Mouse (Mus musculus): ENCODE measurements around the gene Olfr1240.

The Olfr1240 gene

GRCm38 (mm10) chr2:89442900-89443299 is at the start of gene Olfr1240:
Olfr1240 (minus strand) TSS chr2:89443000.
- CTCF ChIA-PET = no interaction called here

GRCm38 (mm10) chr2:89487026-89487425 is 44.2 kb upstream of the Olfr1240 start, which contains the start of gene Olfr1241:
Olfr1241 (minus strand) TSS chr2:89487126.
- CTCF ChIA-PET = no interaction called here

- CTCF ChIA-PET = no interaction called here
These were observed 22.5 kb downstream of the Olfr1240 start, which contains the start of gene Olfr1239 for GRCm38 (mm10) chr2:89420307-89420706. Olfr1239 (minus strand) TSS chr2:89420407.

- CTCF ChIA-PET = no interaction called here
These were observed 28.2 kb downstream of the Olfr1240 start for GRCm38 (mm10) chr2:89414557-89414956.

- CTCF ChIA-PET = no interaction called here
These were observed 33.2 kb downstream of the Olfr1240 start, which contains the start of gene Olfr1238 for GRCm38 (mm10) chr2:89409576-89409975. Olfr1238 (minus strand) TSS chr2:89409676.

- CTCF ChIA-PET = no interaction called here
These were observed 41.9 kb downstream of the Olfr1240 start for GRCm38 (mm10) chr2:89400882-89401281.
